Mouse (Mus musculus) ES-Bruce4 (cell line): Measurements from ENCODE around the gene Nlk. TPM values are rescaled to one million over a fixed set of nuclear protein-coding genes. Genes with fewer than 3 reads are reported as not detected.
"Not testable (repeated sequence)": the region's sequence is repeated elsewhere in the genome, so short reads cannot be mapped to it uniquely, and the experiment has no call there.

Experiments
- H3K27ac ChIP-seq: 2 replicates; pipeline ENCODE4 v1.5.1; 2012; ENCODE audit warnings: low read length, inconsistent platforms; ENCODE audit not compliant: insufficient read depth
- H3K27me3 ChIP-seq: 2 replicates; pipeline ENCODE4 v1.6.1; 2012; ENCODE audit warnings: mild to moderate bottlenecking, low read length, inconsistent platforms; ENCODE audit not compliant: control insufficient read depth, poor library complexity, insufficient read depth, severe bottlenecking
- H3K36me3 ChIP-seq: 2 replicates; pipeline ENCODE4 v1.6.1; 2012; ENCODE audit warnings: inconsistent platforms, mild to moderate bottlenecking, low read length, moderate library complexity; ENCODE audit not compliant: control insufficient read depth, poor library complexity, insufficient read depth, severe bottlenecking
- H3K4me1 ChIP-seq: one replicate; pipeline ENCODE4 v1.8.1; 2011; ENCODE audit warnings: low read length; ENCODE audit not compliant: control insufficient read depth, insufficient read depth
- H3K4me3 ChIP-seq: 2 replicates; pipeline ENCODE4 v1.5.1; 2011; ENCODE audit warnings: low read depth, mild to moderate bottlenecking, low read length
- H3K9ac ChIP-seq: 2 replicates; pipeline ENCODE4 v1.6.1; 2012; ENCODE audit warnings: low read depth, mild to moderate bottlenecking, inconsistent platforms; ENCODE audit not compliant: poor library complexity, severe bottlenecking
- H3K9me3 ChIP-seq: replicated peaks from 2 replicates; pipeline ENCODE4 v1.6.1; 2012; ENCODE audit warnings: mild to moderate bottlenecking, low read length, inconsistent platforms; ENCODE audit not compliant: control insufficient read depth, poor library complexity, insufficient read depth, severe bottlenecking
- CTCF ChIP-seq: IDR thresholded peaks from one replicate; pipeline ENCODE4 v1.8.1; 2011; ENCODE audit warnings: low read depth, low read length
- EP300 ChIP-seq: IDR thresholded peaks from 2 replicates; pipeline ENCODE4 v1.6.1; 2011; ENCODE audit warnings: low read depth, low read length; ENCODE audit not compliant: insufficient read depth
- POLR2A ChIP-seq: IDR thresholded peaks from one replicate; pipeline ENCODE4 v1.8.1; 2011; ENCODE audit warnings: low read length; ENCODE audit not compliant: insufficient read depth
- polyA plus RNA-seq: library from polyadenylated mRNA; stranded (reverse); fragments of >200 nt; gene quantifications from 2 replicates; pipeline ENCODE4 v1.2.4, GENCODE M21; 2011; ENCODE audit warnings: low read depth; ENCODE audit not compliant: missing spikeins, insufficient read depth, insufficient read length

Nlk gene
- polyA plus RNA-seq, 1 experiment: 39.7 TPM

GRCm38 (mm10) chr11:78594271-78594964, 102.8 kb downstream of the Nlk start:
- no peak for TF ChIP-seq CTCF
- TF ChIP-seq EP300: no peak
- TF ChIP-seq POLR2A: no peak
- no peaks in the 10 kb centered on the region for H3K4me1 ChIP-seq
- H3K27me3 ChIP-seq: no peaks in the 10 kb centered on the region
- no peaks in the 10 kb centered on the region for H3K36me3 ChIP-seq
- no peaks in the 10 kb centered on the region for H3K9me3 ChIP-seq
- H3K9ac ChIP-seq: no peak overlapping the region
- no peak overlapping the region for H3K4me3 ChIP-seq
- no peak overlapping the region for H3K27ac ChIP-seq

GRCm38 (mm10) chr11:78587677-78588076, 109.5 kb downstream of the Nlk start:
- not testable (repeated sequence) for H3K27ac ChIP-seq, H3K4me3 ChIP-seq, H3K9me3 ChIP-seq, H3K27me3 ChIP-seq, H3K9ac ChIP-seq, H3K4me1 ChIP-seq
- peaks cover 13% of the 10 kb centered on the region for H3K36me3 ChIP-seq

- no peaks in the 10 kb centered on the region for H3K4me1 ChIP-seq
- no peak overlapping the region for H3K27ac ChIP-seq
- no peaks in the 10 kb centered on the region for H3K9me3 ChIP-seq
- H3K36me3 ChIP-seq: peaks cover 16% of the 10 kb centered on the region
- no peak overlapping the region for H3K9ac ChIP-seq
- TF ChIP-seq POLR2A (no peak), CTCF (no peak), EP300 (no peak)
- H3K27me3 ChIP-seq: no peaks in the 10 kb centered on the region
- H3K4me3 ChIP-seq: no peak overlapping the region
Measured at GRCm38 (mm10) chr11:78586099-78586498, 111.1 kb downstream of the Nlk start.

GRCm38 (mm10) chr11:78582848-78583247, 114.3 kb downstream of the Nlk start:
- no peak for TF ChIP-seq POLR2A
- no peak for TF ChIP-seq EP300
- TF ChIP-seq CTCF: no peak
- Histone ChIP-seq H3K27me3 (no peaks in the 10 kb centered on the region), H3K4me3 (no peak overlapping the region), H3K4me1 (no peaks in the 10 kb centered on the region), H3K36me3 (peaks cover 26% of the 10 kb centered on the region), H3K9me3 (no peaks in the 10 kb centered on the region; the same call in 1 of the 2 replicates), H3K27ac (no peak overlapping the region), H3K9ac (no peak overlapping the region)

GRCm38 (mm10) chr11:78574975-78575374, 122.2 kb downstream of the Nlk start:
- no peaks in the 10 kb centered on the region; the same call in 1 of the 2 replicates for H3K9me3 ChIP-seq
- no peak overlapping the region for H3K9ac ChIP-seq
- H3K27me3 ChIP-seq: no peaks in the 10 kb centered on the region
- H3K4me3 ChIP-seq: no peak overlapping the region
- no peak overlapping the region for H3K27ac ChIP-seq
- H3K36me3 ChIP-seq: peaks cover 24% of the 10 kb centered on the region
- no peak for TF ChIP-seq EP300
- TF ChIP-seq POLR2A: no peak
- TF ChIP-seq CTCF: no peak
- H3K4me1 ChIP-seq: no peaks in the 10 kb centered on the region

GRCm38 (mm10) chr11:78574536-78574935, 122.6 kb downstream of the Nlk start:
- TF ChIP-seq EP300 (no peak), CTCF (no peak), POLR2A (no peak)
- Histone ChIP-seq H3K27me3 (no peaks in the 10 kb centered on the region), H3K9ac (no peak overlapping the region), H3K27ac (no peak overlapping the region), H3K4me1 (no peaks in the 10 kb centered on the region), H3K36me3 (peaks cover 24% of the 10 kb centered on the region), H3K9me3 (no peaks in the 10 kb centered on the region; the same call in 1 of the 2 replicates), H3K4me3 (no peak overlapping the region)

GRCm38 (mm10) chr11:78574031-78574430, 123.1 kb downstream of the Nlk start:
- H3K4me1 ChIP-seq, H3K27ac ChIP-seq, H3K9me3 ChIP-seq, H3K4me3 ChIP-seq, H3K9ac ChIP-seq, H3K27me3 ChIP-seq: not testable (repeated sequence)
- peaks cover 20% of the 10 kb centered on the region for H3K36me3 ChIP-seq
